Mouse (Mus musculus): ENCODE measurements around the gene Glod4.

DNA sequence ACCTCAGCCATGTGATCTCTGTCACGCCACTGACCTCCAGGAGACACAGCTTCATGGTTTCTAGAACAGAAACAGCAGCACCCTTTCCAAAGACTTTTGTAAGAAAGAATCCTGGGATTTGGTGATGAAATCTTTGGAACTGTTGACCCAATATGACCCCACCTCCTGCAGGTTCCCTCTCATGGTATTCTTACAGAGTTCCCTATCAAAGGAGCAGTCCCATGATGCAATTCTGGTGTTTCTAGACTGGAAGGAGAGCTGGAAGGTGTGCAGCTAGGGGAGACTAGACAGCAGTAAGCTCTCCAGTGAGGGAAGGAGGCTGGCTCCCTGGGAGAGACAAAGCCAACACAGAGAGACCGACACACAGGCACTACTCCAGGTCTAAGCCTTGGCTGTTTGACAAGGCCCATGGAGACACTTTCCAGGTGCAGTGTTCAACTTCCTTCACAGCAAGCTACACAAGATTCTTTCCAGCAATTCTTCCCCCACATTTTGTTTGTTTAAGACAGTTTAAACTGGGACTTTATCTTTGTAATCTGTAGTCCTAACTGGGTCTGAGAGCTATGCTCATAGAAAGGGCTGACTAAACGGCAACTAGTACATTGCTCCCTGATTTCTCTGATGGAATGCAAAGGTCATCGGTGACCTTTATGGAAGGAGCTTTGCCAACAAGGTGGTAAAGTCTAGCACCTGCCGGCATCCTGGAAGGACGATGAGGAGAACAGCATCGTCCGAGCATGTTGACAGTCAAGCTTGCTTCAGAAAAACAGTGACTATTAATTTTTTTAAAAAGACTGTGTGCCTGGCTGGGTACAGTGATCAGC is 97.1 kb downstream of the Glod4 start:
- TF ChIP-seq USF1 (IDR thresholded peaks at IDR 0.05; ENCODE audit: low read depth) (no peak), POLR2A (IDR thresholded peaks at IDR 0.05; ENCODE audit: insufficient read length, low read depth) (no peak), SRF (IDR thresholded peaks at IDR 0.05; ENCODE audit: control insufficient read depth, insufficient read length, low read depth) (no peak)

Data from myocyte (in vitro differentiated cells).